Mouse (Mus musculus): ENCODE results near the gene Wdr34.

DNA sequence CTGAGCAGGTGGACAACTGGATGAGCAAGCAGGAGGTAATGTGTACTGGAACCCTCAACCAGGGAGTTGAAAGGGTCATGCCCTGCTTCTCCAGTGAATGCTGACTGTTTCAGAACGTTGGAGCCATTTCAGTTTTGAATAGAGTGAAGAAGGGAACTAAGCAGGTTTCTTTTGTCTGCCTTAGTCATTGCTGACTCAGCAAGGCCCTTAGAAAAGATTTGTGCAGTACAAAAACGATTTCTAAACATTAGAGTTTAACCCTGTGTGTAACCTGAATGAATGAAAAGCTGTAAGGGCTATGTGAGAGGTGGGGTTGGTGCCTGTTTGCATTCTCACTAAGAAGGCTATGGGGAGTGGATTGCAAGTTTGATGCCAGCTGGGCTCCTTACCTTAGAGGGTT lies 56.7 kb downstream of the Wdr34 start:
- TF ChIP-seq POLR2A (IDR thresholded peaks at IDR 0.05; ENCODE audit: borderline replicate concordance, low read depth, low read length) (no peak), CTCF (IDR thresholded peaks at IDR 0.05; ENCODE audit: low read depth, low read length) (no peak)
